ENCODE assay signal across 30 mouse cellular contexts in the genomic region with DNA sequence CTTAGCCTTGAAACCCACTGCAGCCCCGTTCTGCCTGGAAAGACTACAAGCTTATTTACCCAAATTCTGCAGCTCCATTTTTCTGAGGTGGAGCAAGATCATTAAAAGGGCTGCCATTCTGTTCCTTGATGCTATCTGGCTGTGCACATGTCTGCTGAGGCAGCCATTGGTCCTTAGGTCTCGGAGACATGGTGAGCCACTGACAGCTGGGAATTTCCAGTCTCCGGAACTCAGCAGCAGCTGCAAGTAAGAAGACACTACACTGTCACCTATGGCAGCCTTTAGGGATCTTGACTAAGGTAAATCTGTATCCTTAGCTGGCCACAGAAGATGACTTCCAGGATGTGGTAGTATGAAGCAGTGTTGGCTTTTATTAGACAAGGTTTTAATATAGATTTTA.
"Had no signal": no experiment of that assay in that cellular context is flagged by ENCODE, and none has a peak within 500 bp of the region (broad histone marks: within the 10 kb centered on the region; RNA-seq: fewer than 3 reads in every experiment).

No protein-coding gene starts in this region.

- DNase-seq: left cerebral cortex, postnatal 4 days; liver; liver, embryonic 13.5 days; liver, postnatal 0 days; lung, adult 18-20 months; lung, adult 2 months; lung, embryonic 14.5 days; lung, postnatal 10 days; lung, postnatal 14 days; lung, postnatal 36 days; lung, postnatal 4 days; midbrain, embryonic 14.5 days had no signal

- ATAC-seq: liver, embryonic 12.5 days; liver, postnatal 0 days; lung, postnatal 0 days; midbrain, embryonic 13.5 days; midbrain, embryonic 15.5 days; midbrain, embryonic 16.5 days had no signal

- H3K4me3 ChIP-seq: limb, embryonic 10.5 days; limb, embryonic 12.5 days; limb, embryonic 13.5 days; limb, embryonic 15.5 days; liver, embryonic 12.5 days; liver, embryonic 13.5 days; liver, embryonic 15.5 days; lung, embryonic 15.5 days; megakaryocyte, embryonic 14.5 days; midbrain, embryonic 10.5 days; midbrain, embryonic 12.5 days; midbrain, embryonic 13.5 days; midbrain, embryonic 15.5 days; neural tube, embryonic 12.5 days had no signal

- H3K9me3 ChIP-seq: limb, embryonic 10.5 days; limb, embryonic 12.5 days; limb, embryonic 13.5 days; limb, embryonic 15.5 days; liver, embryonic 12.5 days; liver, embryonic 13.5 days; liver, embryonic 15.5 days; lung, embryonic 15.5 days; megakaryocyte, embryonic 14.5 days; midbrain, embryonic 10.5 days; midbrain, embryonic 12.5 days; midbrain, embryonic 13.5 days; midbrain, embryonic 15.5 days; neural tube, embryonic 12.5 days had no signal

- H3K27ac ChIP-seq: limb, embryonic 12.5 days; limb, embryonic 13.5 days; limb, embryonic 15.5 days; liver, embryonic 12.5 days; liver, embryonic 13.5 days; liver, embryonic 14.5 days; liver, embryonic 15.5 days; lung, embryonic 15.5 days; macrophage; midbrain, embryonic 10.5 days; midbrain, embryonic 12.5 days; midbrain, embryonic 13.5 days; midbrain, embryonic 15.5 days; neural tube, embryonic 12.5 days had no signal

- H3K36me3 ChIP-seq: limb, embryonic 10.5 days; limb, embryonic 12.5 days; limb, embryonic 13.5 days; limb, embryonic 15.5 days; liver, embryonic 12.5 days; liver, embryonic 13.5 days; liver, embryonic 15.5 days; lung, embryonic 15.5 days; midbrain, embryonic 10.5 days; midbrain, embryonic 12.5 days; midbrain, embryonic 13.5 days; midbrain, embryonic 15.5 days; neural tube, embryonic 12.5 days had no signal

- H3K4me1 ChIP-seq: liver, embryonic 12.5 days; liver, embryonic 15.5 days; neural tube, embryonic 12.5 days had no signal

- H3K9ac ChIP-seq: limb, embryonic 12.5 days; limb, embryonic 13.5 days; limb, embryonic 15.5 days; liver, embryonic 12.5 days; liver, embryonic 13.5 days; liver, embryonic 14.5 days; liver, embryonic 15.5 days; liver, postnatal 0 days; lung, embryonic 14.5 days; lung, embryonic 15.5 days; midbrain, embryonic 12.5 days; midbrain, embryonic 13.5 days; midbrain, embryonic 15.5 days; neural tube, embryonic 12.5 days had no signal

- H3K4me2 ChIP-seq: limb, embryonic 12.5 days; limb, embryonic 13.5 days; limb, embryonic 15.5 days; liver, embryonic 12.5 days; liver, embryonic 13.5 days; liver, embryonic 15.5 days; lung, embryonic 14.5 days; lung, embryonic 15.5 days; midbrain, embryonic 11.5 days; midbrain, embryonic 12.5 days; midbrain, embryonic 13.5 days; midbrain, embryonic 15.5 days; neural tube, embryonic 12.5 days had no signal

- H3K27me3 ChIP-seq: limb, embryonic 12.5 days; limb, embryonic 13.5 days; limb, embryonic 15.5 days; liver, embryonic 12.5 days; liver, embryonic 13.5 days; liver, embryonic 15.5 days; lung, embryonic 15.5 days; megakaryocyte, embryonic 14.5 days; midbrain, embryonic 15.5 days; neural tube, embryonic 12.5 days had no signal
